Mouse (Mus musculus) adrenal gland, postnatal 4 days (tissue): ENCODE measurements around the gene C8g. TPM values are rescaled to one million over a fixed set of nuclear protein-coding genes. Genes with fewer than 3 reads are reported as not detected.
A peak's percentile ranks its signal among the peaks of the same experiment; 100 is the strongest.

Experiments
- DNase-seq, 2 experiments: peaks; one replicate each; pipeline ENCODE4 v3.0.0; 2021 to 2022; ENCODE audit warnings: low spot score in 2 of 2, mixed read lengths in 2 of 2
- total RNA-seq, 2 experiments: library from RNA; stranded (reverse); gene quantifications; 2 replicates each; pipeline ENCODE4 v1.2.3; 2021

C8g gene
- total RNA-seq, 2 experiments from 2014 or later: 1.0 to 9.9 TPM

- peak; percentile 50 to 72 for DNase-seq
Measured at GRCm38 (mm10) chr2:25500576-25501405, 728 bp downstream of the C8g start, which contains the start of gene Fbxw5. TSS of gene Fbxw5 (plus strand) at chr2:25500750.

DNA sequence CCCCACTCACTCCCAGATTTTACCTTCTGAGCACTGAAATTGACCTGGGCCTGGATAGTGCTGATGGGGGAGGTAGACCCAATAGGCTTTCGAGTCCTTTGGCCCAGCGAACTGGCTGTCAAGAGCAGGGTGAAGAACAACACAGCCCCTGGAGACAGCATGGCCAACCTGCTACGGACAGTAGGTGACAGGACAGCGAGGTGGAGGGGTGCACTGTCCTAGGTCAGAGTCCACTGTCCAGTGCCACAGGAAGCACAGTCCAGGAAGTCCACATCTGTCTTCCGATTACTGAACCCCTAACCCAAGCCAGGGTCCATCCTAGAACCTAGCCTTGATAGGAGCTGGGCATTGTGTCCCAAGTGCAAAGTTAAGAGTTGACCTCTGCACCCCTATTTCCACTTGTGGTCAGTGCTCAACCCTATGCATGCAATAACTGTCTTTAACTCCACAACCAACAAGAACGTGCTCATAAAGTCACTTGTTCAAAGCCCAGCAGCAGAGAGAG lies 1.4 kb downstream of the C8g start:
- no peak for DNase-seq

DNA sequence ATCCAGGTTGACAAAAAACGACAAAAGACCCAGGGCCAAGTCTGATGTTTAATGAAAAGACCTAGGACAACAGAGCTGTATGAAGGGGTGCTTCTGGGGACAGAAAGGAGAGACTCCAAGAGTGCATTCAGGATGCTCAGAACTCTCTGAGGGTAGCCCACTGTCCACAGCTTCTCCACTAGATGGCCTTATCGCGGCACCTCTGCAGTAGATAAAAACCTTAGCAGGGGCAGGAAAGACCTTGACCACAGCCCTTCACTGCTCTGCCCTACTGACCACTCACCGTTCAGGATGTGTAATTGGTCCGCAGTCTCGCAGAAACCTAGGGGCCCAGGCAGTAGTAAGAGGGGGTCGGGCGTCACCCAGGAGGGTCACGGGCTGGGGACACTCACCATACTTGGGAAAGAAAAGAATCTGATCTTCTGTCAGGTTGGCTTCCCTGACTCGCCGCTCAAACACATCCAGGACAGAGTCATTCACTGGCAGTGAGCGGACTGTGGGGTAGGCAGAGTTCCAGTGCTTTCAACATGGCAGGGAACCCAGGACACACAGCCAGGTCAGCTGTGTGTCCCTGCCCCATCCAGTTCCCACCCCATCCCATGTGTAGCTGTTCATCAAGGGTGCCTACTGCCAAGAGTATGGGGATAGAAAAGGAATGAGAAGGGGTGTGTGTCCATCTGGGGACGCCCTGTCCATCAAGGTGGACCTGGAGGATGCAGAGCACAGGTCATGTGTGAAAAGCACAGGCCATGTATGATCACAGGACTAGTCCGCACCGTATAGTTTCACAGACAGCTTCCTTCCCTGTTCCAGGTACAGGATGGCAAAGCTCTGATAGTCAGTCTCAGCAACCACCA lies 2.7 kb downstream of the C8g start:
- DNase-seq: no peak

GRCm38 (mm10) chr2:25497846-25498575 lies 3.5 kb downstream of the C8g start:
- no peak for DNase-seq

GRCm38 (mm10) chr2:25496462-25496861 lies 5.1 kb downstream of the C8g start:
- DNase-seq: no peak

- no peak for DNase-seq
Measured at GRCm38 (mm10) chr2:25493476-25493961, 8.0 kb downstream of the C8g start, which contains the start of gene Lcn12. TSS of gene Lcn12 (minus strand) at chr2:25493911.

DNA sequence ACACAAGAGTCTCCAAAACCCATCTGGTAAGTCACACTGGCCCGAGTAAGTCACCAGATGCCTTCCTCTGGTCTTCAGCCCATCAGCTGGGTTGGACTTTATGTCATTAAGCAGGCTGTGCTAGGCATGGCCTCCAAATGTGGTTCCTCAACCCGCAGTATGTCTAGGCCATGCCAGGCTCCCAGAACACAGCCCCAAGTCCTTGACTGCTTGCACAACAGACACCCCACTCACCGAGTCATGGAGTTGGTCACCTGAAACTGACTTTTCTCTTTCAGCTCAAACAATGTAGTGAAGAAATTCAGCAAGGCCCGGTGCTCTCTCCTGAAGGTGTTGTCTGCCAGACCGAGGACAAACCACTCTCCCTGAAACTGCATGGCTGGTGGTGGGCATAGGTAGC lies 8.5 kb downstream of the C8g start:
- no peak for DNase-seq

DNA sequence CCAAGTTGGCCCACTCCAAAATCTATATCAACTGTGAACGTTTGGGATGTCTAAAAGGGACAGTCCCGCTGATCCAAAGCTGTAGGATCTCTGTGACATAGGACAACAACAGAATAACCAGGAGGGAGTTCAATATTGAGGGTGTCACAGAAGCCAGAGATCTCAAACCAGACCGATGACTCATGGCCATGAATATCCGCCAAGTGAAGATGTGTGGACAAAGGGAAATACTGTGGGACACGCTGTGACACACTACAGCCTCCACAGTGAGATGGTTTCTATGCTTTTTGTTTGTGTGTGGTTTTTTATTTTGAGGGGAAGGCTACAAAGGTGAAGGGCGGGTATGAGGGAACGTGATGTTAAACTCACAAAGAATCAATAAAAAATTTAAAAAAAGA lies 12.8 kb downstream of the C8g start:
- DNase-seq: no peak

DNA sequence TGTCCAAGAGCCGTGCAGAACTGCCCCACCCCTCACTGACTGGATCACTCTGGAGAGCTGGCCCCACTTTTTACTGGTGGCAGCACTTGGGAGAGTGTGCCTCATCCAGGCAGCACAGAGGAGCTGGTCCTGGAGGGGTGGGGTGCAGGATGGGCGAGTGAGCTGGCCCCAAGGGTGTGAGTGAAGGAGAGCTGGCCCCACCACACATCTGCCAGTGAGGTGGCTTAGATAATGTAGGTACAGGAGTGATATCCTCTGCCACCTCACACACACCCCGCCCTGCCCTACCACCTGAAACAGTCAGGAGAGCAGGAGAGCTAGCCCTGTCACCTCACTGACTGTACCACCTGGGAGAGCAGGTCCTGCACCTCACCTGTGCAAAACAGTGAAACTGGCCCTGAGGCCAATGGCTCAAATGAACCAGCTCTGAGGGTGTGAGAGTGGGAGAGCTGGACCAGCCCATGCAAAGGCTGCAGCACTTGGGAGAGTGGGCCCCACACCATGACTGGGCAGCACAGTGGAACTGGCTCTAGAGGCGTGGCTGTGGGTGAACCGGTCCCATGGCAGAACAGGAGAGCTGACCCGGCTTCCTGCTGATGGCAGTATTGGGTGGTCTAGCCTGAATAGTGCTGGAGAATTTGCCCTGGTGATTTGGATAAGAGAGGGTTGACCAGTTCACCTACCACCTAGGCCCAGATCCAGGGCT lies 13.4 kb downstream of the C8g start:
- DNase-seq: no peak

GRCm38 (mm10) chr2:25484901-25485647 lies 16.4 kb downstream of the C8g start:
- no peak for DNase-seq

GRCm38 (mm10) chr2:25482969-25483368 lies 18.6 kb downstream of the C8g start:
- DNase-seq: no peak

- no peak for DNase-seq
Measured at GRCm38 (mm10) chr2:25480541-25480940, 21.0 kb downstream of the C8g start.

GRCm38 (mm10) chr2:25479551-25480311 lies 21.8 kb downstream of the C8g start:
- no peak for DNase-seq

- DNase-seq: no peak
Measured at GRCm38 (mm10) chr2:25477967-25478675, 23.4 kb downstream of the C8g start.

- no peak for DNase-seq
Measured at GRCm38 (mm10) chr2:25477541-25477940, 24.0 kb downstream of the C8g start.

DNA sequence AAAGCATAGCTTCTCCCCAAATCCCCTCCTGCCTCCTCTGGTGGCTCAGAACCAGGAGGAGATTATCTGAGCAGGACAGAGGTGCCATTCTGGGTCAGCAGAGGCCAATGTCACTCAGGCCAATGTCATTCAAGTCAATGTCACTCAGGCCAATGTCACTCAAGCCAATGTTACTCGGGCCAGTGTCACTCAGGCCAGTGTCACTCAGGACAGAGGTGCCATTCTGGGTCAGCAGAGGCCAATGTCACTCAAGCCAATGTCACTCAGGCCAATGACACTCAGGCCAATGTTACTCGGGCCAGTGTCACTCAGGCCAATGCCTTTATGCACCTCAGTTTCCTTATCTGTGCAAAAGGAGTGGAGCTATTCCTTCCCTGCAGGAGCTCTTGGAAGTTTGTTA lies 29.0 kb downstream of the C8g start:
- no peak for DNase-seq

DNA sequence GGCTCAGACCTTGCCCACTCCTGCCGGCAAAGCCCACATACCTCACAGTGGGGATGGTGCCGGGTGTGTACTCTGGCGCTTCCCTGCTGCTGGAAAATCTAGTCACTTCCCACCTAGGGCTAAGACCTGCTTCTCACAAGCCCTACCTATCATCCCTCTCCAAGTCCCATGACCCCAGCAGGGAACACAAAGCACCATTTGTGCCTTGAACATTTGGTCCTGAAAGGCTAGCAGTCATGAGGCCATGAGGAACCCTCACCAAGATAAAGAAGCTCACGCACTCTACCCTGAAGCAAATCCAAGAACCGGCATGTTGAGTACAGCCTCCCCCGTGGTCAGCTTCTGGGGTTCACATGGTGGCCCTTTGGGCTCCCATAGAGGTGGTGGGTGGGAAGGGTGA lies 31.6 kb downstream of the C8g start, which contains the start of gene Ptgds:
Ptgds (minus strand) TSS at position 78 of the 400 bp plus-strand sequence.
- no peak for DNase-seq
